Mouse (Mus musculus) retina, postnatal 1 day (tissue): ENCODE measurements at regions not wholly inside any gene's neighbourhood (a gene's known extent, or its start where the extent isn't known, plus 50 kb on each side); places are given as distances from the start of the nearest gene placed in this dataset.

ENCODE experiments used
- DNase-seq: peaks from one replicate; pipeline ENCODE4 v3.0.0-alpha.2; 2012

DNA sequence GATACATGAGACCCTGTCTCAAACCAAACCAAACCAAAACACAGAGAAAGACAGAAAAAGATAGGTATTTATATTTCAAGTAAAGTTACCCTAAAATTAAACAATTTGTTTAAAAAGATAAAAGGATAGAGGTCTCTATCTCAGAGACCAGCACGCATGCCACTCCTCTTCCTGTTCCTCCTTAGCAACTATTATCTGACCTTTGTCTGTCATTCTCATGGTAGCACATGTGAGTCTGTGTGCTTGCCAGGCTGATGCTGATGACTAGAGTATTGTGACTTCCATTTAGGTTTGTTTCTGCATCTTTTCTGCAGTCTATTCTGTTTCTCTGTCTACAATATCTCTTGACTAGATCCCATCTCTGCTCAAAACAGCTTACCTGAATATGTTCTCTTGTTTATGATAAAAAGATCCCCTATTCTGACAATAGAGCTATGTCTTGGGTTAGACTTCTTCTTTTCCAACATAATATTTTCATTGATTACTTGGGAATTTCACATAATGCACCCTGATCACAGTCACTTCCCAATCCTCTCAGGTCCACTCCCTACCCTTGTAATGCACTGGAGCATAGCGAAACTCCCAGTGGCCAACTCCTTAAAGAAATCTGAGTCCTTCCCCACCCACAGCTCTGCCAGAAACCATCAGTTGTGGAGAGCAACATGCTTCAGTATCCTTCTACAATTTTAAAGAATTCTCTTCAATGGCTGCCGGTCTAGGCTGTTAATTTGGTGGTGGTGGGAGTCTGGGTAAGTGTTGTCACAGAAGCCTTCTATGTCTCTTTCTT lies 115.7 kb upstream of the Nrp1 start:
- DNase-seq = no peak

- DNase-seq = no peak
Measured at GRCm38 (mm10) chr8:128251723-128252122, 106.7 kb upstream of the Nrp1 start.

- DNase-seq = no peak
Measured at GRCm38 (mm10) chr8:128260836-128261235, 97.6 kb upstream of the Nrp1 start.

- DNase-seq = no peak
Measured at GRCm38 (mm10) chr8:128261367-128261766, 97.0 kb upstream of the Nrp1 start.

DNA sequence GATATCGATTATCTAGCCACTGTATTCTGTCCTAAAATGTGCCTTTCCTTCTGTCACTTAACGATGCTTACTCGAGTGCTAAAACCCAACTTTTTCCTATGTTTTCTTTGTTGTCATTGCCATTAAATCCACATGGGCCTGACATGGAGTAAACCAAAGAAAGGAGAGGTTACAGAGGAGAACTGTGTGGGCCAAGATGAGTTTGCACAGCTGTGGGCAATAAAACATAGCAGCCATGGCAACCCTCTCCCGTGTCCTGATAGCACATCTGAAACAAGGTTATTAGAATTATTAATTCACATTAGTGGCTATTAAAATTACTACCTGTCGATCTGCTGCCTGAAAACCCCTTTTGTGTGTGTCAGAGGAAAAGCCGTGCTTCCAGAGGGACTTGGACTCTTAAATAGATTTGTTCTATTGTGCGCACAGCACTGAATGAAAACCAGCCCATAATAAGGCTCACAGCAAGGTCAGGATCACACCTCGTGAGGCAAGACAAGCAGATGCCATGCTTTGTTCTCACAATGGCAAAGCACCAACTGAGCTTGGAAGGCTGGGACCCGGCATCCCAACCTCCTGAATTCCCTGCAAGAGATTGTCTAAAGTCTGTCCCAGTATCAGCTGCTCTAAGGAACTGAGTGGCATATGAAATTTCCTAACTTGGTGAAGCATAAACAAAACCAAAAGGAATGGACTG lies 95.0 kb upstream of the Nrp1 start:
- peak; percentile 24 for DNase-seq

GRCm38 (mm10) chr8:128267261-128267660 lies 91.1 kb upstream of the Nrp1 start:
- DNase-seq = no peak

GRCm38 (mm10) chr8:128268010-128268409 lies 90.4 kb upstream of the Nrp1 start:
- no peak for DNase-seq

DNA sequence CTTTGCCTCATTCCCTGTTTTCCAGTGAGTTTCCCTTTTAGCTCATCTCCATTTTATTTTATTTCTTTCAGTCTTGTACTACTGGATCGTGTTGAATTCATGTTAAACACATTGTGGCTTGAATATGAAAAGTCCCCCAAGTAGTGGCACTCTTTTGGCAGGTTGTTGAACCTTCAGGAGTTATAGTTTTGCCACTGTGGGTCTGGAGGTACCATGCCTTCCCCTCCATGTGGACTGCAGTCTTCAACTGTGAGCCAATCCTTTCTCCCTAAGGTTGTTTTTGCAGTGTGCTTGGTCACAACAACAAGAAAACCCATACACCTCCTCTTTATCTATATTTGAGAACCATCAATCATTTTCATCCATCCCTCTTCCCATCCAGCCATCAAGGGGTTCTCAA lies 88.9 kb upstream of the Nrp1 start:
- DNase-seq = no peak

DNA sequence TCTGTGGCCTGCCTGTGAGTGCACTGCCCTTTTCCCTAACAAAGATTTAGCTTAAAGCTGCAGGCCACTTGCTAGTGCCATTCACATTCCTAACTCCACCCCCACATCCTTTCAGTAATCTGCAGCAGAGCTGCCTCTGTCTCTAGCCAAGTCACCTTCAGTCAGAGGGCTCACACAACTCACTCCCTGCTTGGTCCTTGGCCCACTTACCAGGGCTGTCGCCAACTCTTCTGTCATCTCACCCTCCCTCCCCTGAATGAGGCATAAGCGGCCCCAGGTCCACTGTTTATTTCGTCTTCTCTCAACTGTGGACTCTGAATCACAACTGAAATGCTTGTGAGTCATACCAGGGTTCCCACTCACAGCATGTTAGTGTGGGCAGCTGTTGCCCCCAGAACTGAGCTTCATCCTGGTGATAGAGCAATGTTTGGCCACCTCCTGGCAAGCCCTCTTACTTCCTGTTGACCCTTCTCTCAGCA lies 85.5 kb upstream of the Nrp1 start:
- DNase-seq = no peak

- no peak for DNase-seq
Measured at GRCm38 (mm10) chr8:128276475-128276874, 81.9 kb upstream of the Nrp1 start.

GRCm38 (mm10) chr8:128282802-128283201 lies 75.6 kb upstream of the Nrp1 start:
- DNase-seq = no peak

- DNase-seq = no peak
Measured at GRCm38 (mm10) chr8:128283365-128283764, 75.0 kb upstream of the Nrp1 start.

GRCm38 (mm10) chr8:128284816-128285215 lies 73.6 kb upstream of the Nrp1 start:
- DNase-seq = no peak

DNA sequence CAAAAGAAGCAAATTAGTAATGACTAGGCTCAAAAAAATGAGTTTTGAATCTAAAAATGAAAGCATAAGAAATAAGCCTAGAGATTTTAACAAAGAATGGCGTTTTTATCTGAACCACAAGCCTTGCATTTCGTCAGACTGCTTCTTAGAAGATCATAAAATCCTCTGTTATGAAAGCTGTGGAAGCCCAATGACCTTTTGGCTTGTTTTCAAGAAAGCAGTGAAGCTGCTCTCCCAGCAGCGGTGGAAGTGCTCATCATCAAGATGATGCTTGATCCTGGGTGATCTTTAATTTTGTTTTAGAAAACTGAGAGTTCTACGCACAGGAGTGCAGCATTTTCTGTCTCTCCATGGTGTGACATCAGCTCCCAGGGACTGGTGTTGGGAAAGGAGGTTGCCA lies 68.3 kb upstream of the Nrp1 start:
- no peak for DNase-seq

DNA sequence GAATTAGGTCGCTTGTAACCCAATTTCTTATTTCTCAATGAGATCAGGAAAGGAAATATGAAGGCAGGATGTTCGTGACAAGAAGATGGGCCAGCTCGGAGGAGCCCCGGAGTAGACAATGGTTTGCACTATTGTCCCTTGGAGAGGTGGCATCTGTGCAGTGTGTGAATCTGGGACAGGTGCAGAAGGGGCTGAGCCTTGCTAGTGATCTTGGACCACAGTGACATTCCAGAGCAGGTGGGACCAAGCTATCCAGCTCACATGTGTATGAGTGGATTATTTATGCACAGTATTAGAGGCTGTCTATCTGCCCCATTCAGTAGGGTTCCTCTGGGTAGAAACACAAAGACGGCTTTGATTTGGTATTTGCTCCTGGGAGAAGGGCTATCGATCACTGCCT lies 66.0 kb upstream of the Nrp1 start:
- DNase-seq = no peak

DNA sequence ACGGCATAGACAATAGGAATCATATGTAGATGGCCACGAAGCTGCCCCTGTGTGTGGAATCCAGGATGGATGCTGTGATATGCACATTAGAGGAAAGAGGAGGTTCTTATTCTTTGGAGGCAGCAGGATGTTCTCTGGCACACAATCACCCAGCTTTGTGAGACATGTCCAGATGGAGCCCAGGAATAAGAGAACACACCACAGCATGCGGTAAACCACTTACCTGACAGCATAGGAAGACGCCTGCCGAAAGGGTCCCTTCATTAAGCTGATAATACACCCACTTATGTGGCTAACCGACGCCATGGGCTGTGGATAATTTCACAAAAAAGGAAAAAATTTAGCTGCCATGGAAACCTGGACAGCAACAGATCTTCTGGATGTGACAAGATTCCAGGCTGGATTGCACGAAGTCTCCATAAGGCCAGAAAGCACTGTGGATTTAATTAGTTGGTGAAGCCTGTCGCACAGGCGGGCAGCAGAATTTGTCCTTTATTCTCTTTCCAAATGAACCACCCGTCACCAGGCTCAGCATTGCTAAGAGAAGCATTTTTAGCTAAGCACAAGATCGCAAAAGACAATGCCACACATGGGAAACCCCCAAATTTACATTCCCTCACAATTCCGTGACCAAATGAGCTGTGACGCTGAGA lies 61.5 kb upstream of the Nrp1 start:
- DNase-seq = no peak

DNA sequence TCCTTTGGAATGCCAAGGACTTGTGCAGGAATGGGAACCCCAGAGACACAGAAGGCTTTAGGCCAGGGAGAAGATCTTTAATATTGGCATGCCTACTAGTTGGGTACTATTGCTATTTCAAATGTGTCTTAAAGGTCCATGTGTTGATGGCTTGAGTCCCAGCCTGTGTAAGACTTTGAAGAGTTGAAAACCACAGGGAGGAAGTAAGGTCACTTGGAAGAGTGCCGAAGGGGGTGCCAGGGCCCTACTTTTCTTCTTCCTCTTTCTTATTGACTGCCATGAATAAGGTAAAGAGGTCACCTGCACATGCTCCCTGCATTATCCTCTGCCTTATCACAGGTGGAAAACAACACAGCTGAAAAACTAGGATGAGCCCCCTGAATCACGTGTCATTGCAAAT lies 56.1 kb upstream of the Nrp1 start:
- no peak for DNase-seq
